Comparison of ENCODE assay signal across 8 mouse cellular contexts in genomic region chr5:121078531-121078930, GRCm38 (mm10).
DNase-seq lines count a peak whose midpoint lies in the region; ATAC-seq and TF ChIP-seq lines count a peak whose summit lies in the region.

No protein-coding gene starts in this region.

- intact Hi-C loops in left cerebral cortex, postnatal 14 days (cut with DNase I), result no loop called here

- no peak overlapping the region for H3K4me3 ChIP-seq in heart, postnatal 0 days (ENCODE audit: low read depth, low read length)

- no peak overlapping the region for H3K4me2 ChIP-seq in heart, postnatal 0 days (ENCODE audit: low read depth, low read length)

- H3K27ac ChIP-seq in heart, postnatal 0 days (ENCODE audit: low read depth), result no peak overlapping the region

- 16% methylated on average over 6 of the region's 6 CpGs for WGBS in heart, postnatal 0 days

- no peak for ATAC-seq in heart, postnatal 0 days (ENCODE audit: insufficient read depth, low read depth)
- ATAC-seq in megakaryocyte progenitor cell, adult 5-6 weeks (replicated peaks; ENCODE audit: poor library complexity), result peak; percentile 88

- no peaks in the 10 kb centered on the region for H3K27me3 ChIP-seq in heart, postnatal 0 days (ENCODE audit: control insufficient read depth, insufficient read depth, low read length)

- no peaks in the 10 kb centered on the region for H3K4me1 ChIP-seq in heart, postnatal 0 days (ENCODE audit: control insufficient read depth, insufficient read depth)

- peak; percentile 16 for DNase-seq in heart, postnatal 0 days (ENCODE audit: low spot score)
- DNase-seq in heart, adult 11 months, result no peak
- DNase-seq in CD4-positive helper T cell, adult 2 months (ENCODE audit: low read depth, low spot score), result peak; percentile 39
- peak; percentile 32 to 51 for DNase-seq in adrenal gland, postnatal 4 days (ENCODE audit: low spot score in 2 of 2)
- peak; percentile 73 for DNase-seq in hindlimb bud, embryonic 11.5 days (ENCODE audit: extremely low spot score, low read depth, low spot score)
- DNase-seq in urinary bladder, postnatal 14 days (ENCODE audit: low spot score), result peak; percentile 64
- no peak for DNase-seq in left cerebral cortex, postnatal 14 days (ENCODE audit: low spot score in 2 of 2)

- no peak for TF ChIP-seq EP300 in heart, postnatal 0 days (IDR thresholded peaks at IDR 0.05; ENCODE audit: low read depth)

- H3K9me3 ChIP-seq in heart, postnatal 0 days (replicated peaks; ENCODE audit: control insufficient read depth, low read length), result 0 out of 2 replicates have a peak, but pooled peaks cover 3% of the 10 kb centered on the region

- H3K9ac ChIP-seq in heart, postnatal 0 days (replicated peaks; ENCODE audit: low read depth, low read length), result no peak overlapping the region

- H3K36me3 ChIP-seq in heart, postnatal 0 days (replicated peaks; ENCODE audit: control insufficient read depth, insufficient read depth, low read length), result no peaks in the 10 kb centered on the region

- no peak for TF ChIP-seq CTCF in heart, postnatal 0 days (IDR thresholded peaks at IDR 0.05; ENCODE audit: low read depth)

Comparison
In these comparisons a context has a peak if more than half of its experiments do, and no peak if none do; other contexts are left out.
1. DNase-seq: peak in heart, postnatal 0 days (single experiment), CD4-positive helper T cell, adult 2 months (single experiment), adrenal gland, postnatal 4 days (2 of 2), hindlimb bud, embryonic 11.5 days (single experiment) and urinary bladder, postnatal 14 days (single experiment); none in heart, adult 11 months (single experiment) and left cerebral cortex, postnatal 14 days (0 of 2).